Mouse (Mus musculus) stomach, embryonic 14.5 days (tissue): ENCODE measurements at regions not wholly inside any gene's neighbourhood (a gene's known extent, or its start where the extent isn't known, plus 50 kb on each side); places are given as distances from the start of the nearest gene placed in this dataset.

Source experiments
- ATAC-seq: fragments of 200-750 bp; cut with Nextera tagmentation; 2 replicates; pipeline ENCODE4 v1.8.0; 2017; ENCODE audit warnings: low read depth, moderate TSS enrichment; ENCODE audit not compliant: insufficient number of reproducible peaks, insufficient read depth, low FRiP score
- H3K27ac ChIP-seq: fragments of 300-500 bp; sonication (generic); 2 replicates; pipeline ENCODE4 v1.5.1; 2014; ENCODE audit warnings: mild to moderate bottlenecking, low read length, moderate library complexity, mixed read lengths
- H3K27me3 ChIP-seq: fragments of 300-500 bp; sonication (generic); 2 replicates; pipeline ENCODE4 v1.6.1; 2014; ENCODE audit warnings: low read length, control low read depth, mixed read lengths; ENCODE audit not compliant: control insufficient read depth, insufficient read depth
- H3K36me3 ChIP-seq: fragments of 300-500 bp; sonication (generic); 2 replicates; pipeline ENCODE4 v1.6.1; 2014; ENCODE audit warnings: mild to moderate bottlenecking, control low read depth, low read length, moderate library complexity, mixed read lengths; ENCODE audit not compliant: control insufficient read depth, insufficient read depth
- H3K4me1 ChIP-seq: fragments of 300-500 bp; sonication (generic); 2 replicates; pipeline ENCODE4 v1.6.1; 2014; ENCODE audit warnings: low read length, control low read depth, mixed read lengths; ENCODE audit not compliant: control insufficient read depth, insufficient read depth
- H3K4me2 ChIP-seq: fragments of 300-500 bp; sonication (generic); replicated peaks from 2 replicates; pipeline ENCODE4 v1.6.1; 2014; ENCODE audit warnings: low read depth, low read length, control low read depth
- H3K4me3 ChIP-seq: fragments of 300-500 bp; sonication (generic); 2 replicates; pipeline ENCODE4 v1.5.1; 2014; ENCODE audit warnings: low read depth, low read length, control low read depth
- H3K9ac ChIP-seq: fragments of 300-500 bp; sonication (generic); replicated peaks from 2 replicates; pipeline ENCODE4 v1.6.1; 2014; ENCODE audit warnings: low read depth, mild to moderate bottlenecking, control low read depth, low read length, moderate library complexity, mixed read lengths
- H3K9me3 ChIP-seq: fragments of 300-500 bp; sonication (generic); 2 replicates; pipeline ENCODE4 v1.6.1; 2016; ENCODE audit warnings: low read depth, low read length, control low read depth; ENCODE audit not compliant: control insufficient read depth
- WGBS: fragments of 180-500 bp; shearing (Covaris S2); extraction: QIAGEN DNeasy Blood & Tissue Kit; methylation state at CpG from one replicate; pipeline ENCODE4 v1.1.7; 2014; 5-methylcytosine and 5-hydroxymethylcytosine counted together

DNA sequence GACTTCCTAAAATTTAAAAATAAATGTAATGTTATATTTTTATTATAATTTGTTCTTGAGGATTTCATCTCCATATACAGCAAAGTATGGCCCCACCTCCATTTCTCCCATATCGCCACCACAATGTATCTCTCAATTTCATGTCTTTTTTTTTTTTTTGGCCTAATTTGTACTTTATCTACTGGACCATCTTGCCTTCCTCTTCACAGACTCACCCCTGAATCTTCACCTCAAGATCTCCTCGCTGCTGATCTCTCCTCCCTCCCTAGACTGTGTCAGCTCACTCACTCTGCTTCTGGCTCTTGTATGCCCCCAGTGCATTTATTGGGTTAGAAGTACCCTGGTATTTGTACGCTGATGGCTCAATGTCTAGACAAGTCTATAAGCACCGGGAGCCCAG is 269.4 kb upstream of the Chd6 start:
- Histone ChIP-seq H3K4me3 (no peak overlapping the region), H3K27me3 (no peaks in the 10 kb centered on the region), H3K9me3 (no peaks in the 10 kb centered on the region), H3K36me3 (no peaks in the 10 kb centered on the region), H3K4me1 (no peaks in the 10 kb centered on the region), H3K9ac (no peak overlapping the region), H3K27ac (no peak overlapping the region), H3K4me2 (no peak overlapping the region)
- ATAC-seq: no peak
- WGBS: 84% methylated on average over 4 of the region's 4 CpGs

DNA sequence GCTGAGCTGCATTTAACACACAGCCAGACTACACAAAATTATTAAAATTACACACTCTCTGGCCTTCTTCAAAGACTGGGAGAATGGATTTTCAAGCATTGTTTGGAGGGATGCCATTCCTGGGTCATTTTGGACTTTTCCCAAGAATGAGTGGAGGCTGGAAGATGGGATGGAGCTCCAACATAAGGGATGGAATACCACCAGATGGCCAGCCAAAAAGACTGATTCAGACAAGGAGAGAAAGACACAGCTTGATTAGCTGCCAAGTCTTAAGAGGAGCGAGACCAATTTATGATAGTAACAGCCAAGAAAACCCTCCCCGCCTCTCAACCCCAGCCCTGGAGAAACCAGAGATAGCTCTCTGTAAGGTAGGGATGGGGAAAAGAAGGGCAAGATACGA is 253.4 kb upstream of the Chd6 start:
- Histone ChIP-seq H3K9me3 (no peaks in the 10 kb centered on the region), H3K27me3 (no peaks in the 10 kb centered on the region), H3K27ac (no peak overlapping the region), H3K9ac (no peak overlapping the region), H3K4me2 (no peak overlapping the region), H3K36me3 (no peaks in the 10 kb centered on the region), H3K4me3 (no peak overlapping the region), H3K4me1 (no peaks in the 10 kb centered on the region)
- no peak for ATAC-seq
- WGBS: 72% methylated on average over 3 of the region's 3 CpGs

- H3K9ac ChIP-seq: no peak overlapping the region
- H3K4me3 ChIP-seq: no peak overlapping the region
- no peak overlapping the region for H3K4me2 ChIP-seq
- no peaks in the 10 kb centered on the region for H3K4me1 ChIP-seq
- H3K27me3 ChIP-seq: no peaks in the 10 kb centered on the region
- no peaks in the 10 kb centered on the region for H3K36me3 ChIP-seq
- no peak for ATAC-seq
- WGBS: 29% methylated on average over 4 of the region's 4 CpGs
- no peaks in the 10 kb centered on the region for H3K9me3 ChIP-seq
- no peak overlapping the region for H3K27ac ChIP-seq
These were observed 240.2 kb upstream of the Chd6 start for GRCm38 (mm10) chr2:161349110-161349509.

- H3K9me3 ChIP-seq: no peaks in the 10 kb centered on the region
- H3K4me2 ChIP-seq: no peak overlapping the region
- no peak overlapping the region for H3K27ac ChIP-seq
- no peaks in the 10 kb centered on the region for H3K36me3 ChIP-seq
- H3K27me3 ChIP-seq: no peaks in the 10 kb centered on the region
- no peak overlapping the region for H3K4me3 ChIP-seq
- WGBS: 87% methylated on average over 2 of the region's 2 CpGs
- ATAC-seq: no peak
- H3K9ac ChIP-seq: no peak overlapping the region
- H3K4me1 ChIP-seq: 0 out of 2 replicates have a peak, but pooled peaks cover 3% of the 10 kb centered on the region
These were observed 235.1 kb upstream of the Chd6 start for GRCm38 (mm10) chr2:161344018-161344417.

DNA sequence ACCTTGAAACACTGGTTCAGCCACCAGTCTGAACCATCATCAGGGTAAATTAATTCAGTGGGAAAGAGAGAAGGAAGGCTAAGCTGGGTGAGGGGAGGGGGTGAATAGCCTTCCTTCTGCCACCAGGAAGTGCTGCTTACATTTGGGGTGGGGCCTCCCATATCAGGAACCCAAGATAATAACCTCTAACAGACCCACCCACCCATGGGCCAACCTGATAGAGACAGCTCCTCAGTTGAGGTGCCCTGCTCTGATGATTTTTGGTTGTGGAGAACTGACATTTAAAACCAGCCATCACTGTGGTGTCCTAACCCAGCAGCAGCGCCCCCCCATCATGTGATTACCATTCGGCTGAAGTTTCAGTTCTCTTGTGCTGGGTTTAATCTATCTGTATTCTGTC is 233.8 kb upstream of the Chd6 start:
- Histone ChIP-seq H3K4me2 (no peak overlapping the region), H3K9ac (no peak overlapping the region), H3K27me3 (no peaks in the 10 kb centered on the region), H3K36me3 (no peaks in the 10 kb centered on the region), H3K27ac (no peak overlapping the region), H3K9me3 (no peaks in the 10 kb centered on the region), H3K4me3 (no peak overlapping the region), H3K4me1 (0 out of 2 replicates have a peak, but pooled peaks cover 3% of the 10 kb centered on the region)
- WGBS: 77% methylated on average over 2 of the region's 2 CpGs
- no peak for ATAC-seq

- 0 out of 2 replicates have a peak, but pooled peaks cover 3% of the 10 kb centered on the region for H3K4me1 ChIP-seq
- no peak overlapping the region for H3K4me3 ChIP-seq
These were observed 232.6 kb upstream of the Chd6 start for GRCm38 (mm10) chr2:161341368-161341891.

GRCm38 (mm10) chr2:161340291-161340690 is 231.4 kb upstream of the Chd6 start:
- Histone ChIP-seq H3K4me3 (no peak overlapping the region), H3K27ac (no peak overlapping the region), H3K4me1 (0 out of 2 replicates have a peak, but pooled peaks cover 3% of the 10 kb centered on the region), H3K4me2 (no peak overlapping the region), H3K36me3 (no peaks in the 10 kb centered on the region), H3K27me3 (no peaks in the 10 kb centered on the region), H3K9me3 (no peaks in the 10 kb centered on the region), H3K9ac (no peak overlapping the region)
- WGBS: 80% methylated on average over 9 of the region's 9 CpGs
- no peak for ATAC-seq

More at GRCm38 (mm10) chr2:161341368-161341891, 232.6 kb upstream of the Chd6 start:
- Histone ChIP-seq H3K36me3 (no peaks in the 10 kb centered on the region), H3K9ac (no peak overlapping the region), H3K27me3 (no peaks in the 10 kb centered on the region), H3K4me2 (no peak overlapping the region; the same call in 1 of the 2 replicates), H3K9me3 (no peaks in the 10 kb centered on the region), H3K27ac (no peak overlapping the region)
- peak; percentile 80 for ATAC-seq
- 5% methylated on average over 11 of the region's 11 CpGs for WGBS

DNA sequence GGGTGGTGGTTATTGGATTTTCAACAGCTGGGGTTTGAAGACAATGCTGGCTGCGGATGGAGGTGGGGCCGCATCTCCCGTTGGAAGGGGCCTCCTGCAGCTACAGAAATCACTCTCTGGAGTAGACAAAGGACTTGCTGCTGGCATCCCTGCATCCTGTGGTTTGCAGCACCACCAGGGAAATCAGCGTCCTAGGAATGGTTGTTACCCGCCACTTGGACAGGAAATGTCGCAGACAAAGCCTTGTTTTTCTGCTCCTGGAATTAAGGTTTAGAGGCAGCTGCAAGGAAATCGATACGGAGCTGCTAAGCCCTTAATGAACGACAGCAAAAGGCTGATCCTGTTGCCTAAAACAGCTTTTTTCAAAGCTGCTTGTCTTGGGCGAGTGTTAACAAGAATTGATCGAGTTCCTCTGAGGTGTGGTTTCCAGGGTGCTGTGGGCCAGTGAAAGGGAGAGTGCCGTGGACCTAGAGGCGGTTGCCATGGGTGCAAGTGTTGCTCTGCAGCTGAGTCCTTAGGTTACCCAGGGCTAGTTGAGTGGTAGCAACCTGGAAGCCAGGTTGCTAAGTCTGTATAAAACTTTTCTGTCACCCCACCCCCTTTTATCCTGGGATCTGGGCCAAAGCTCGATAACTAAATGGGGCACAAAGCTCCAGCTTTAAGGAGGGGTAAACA is 230.6 kb upstream of the Chd6 start:
- Histone ChIP-seq H3K4me3 (no peak overlapping the region), H3K9me3 (no peaks in the 10 kb centered on the region), H3K4me1 (0 out of 2 replicates have a peak, but pooled peaks cover 3% of the 10 kb centered on the region), H3K9ac (no peak overlapping the region), H3K36me3 (no peaks in the 10 kb centered on the region), H3K4me2 (no peak overlapping the region), H3K27ac (no peak overlapping the region), H3K27me3 (no peaks in the 10 kb centered on the region)
- WGBS: 13% methylated on average over 14 of the region's 14 CpGs
- ATAC-seq: no peak

- 22% methylated on average over 3 of the region's 3 CpGs for WGBS
These were observed 230.1 kb upstream of the Chd6 start for GRCm38 (mm10) chr2:161338953-161339326.

More at GRCm38 (mm10) chr2:161338953-161339326, 230.1 kb upstream of the Chd6 start:
- H3K36me3 ChIP-seq: no peaks in the 10 kb centered on the region
- H3K4me2 ChIP-seq: no peak overlapping the region
- no peak overlapping the region for H3K27ac ChIP-seq
- H3K27me3 ChIP-seq: no peaks in the 10 kb centered on the region
- no peak overlapping the region for H3K9ac ChIP-seq
- no peaks in the 10 kb centered on the region for H3K9me3 ChIP-seq
- no peak for ATAC-seq
- 0 out of 2 replicates have a peak, but pooled peaks cover 3% of the 10 kb centered on the region for H3K4me1 ChIP-seq
- no peak overlapping the region for H3K4me3 ChIP-seq
